8 mouse cellular contexts compared by ENCODE assay signal in genomic region chr8:34689049-34689824, GRCm38 (mm10).
DNase-seq lines count a peak whose midpoint lies in the region; ATAC-seq and TF ChIP-seq lines count a peak whose summit lies in the region.

No protein-coding gene starts in this region.

- 23% methylated on average over 33 of the region's 33 CpGs for WGBS in lung, embryonic 15.5 days
- WGBS in limb, embryonic 14.5 days = 24% methylated on average over 32 of the region's 33 CpGs
- 14% methylated on average over 33 of the region's 33 CpGs for WGBS in neural tube, embryonic 15.5 days

- no peak for TF ChIP-seq CTCF in embryonic fibroblast, embryonic 13.5 days (IDR thresholded peaks at IDR 0.05; ENCODE audit: borderline replicate concordance, insufficient read depth, low read length)

- no peaks in the 10 kb centered on the region for H3K9me3 ChIP-seq in lung, embryonic 15.5 days
- H3K9me3 ChIP-seq in limb, embryonic 14.5 days (ENCODE audit: control insufficient read depth, low read length) = no peaks in the 10 kb centered on the region
- H3K9me3 ChIP-seq in neural tube, embryonic 15.5 days (replicated peaks) = no peaks in the 10 kb centered on the region

- H3K27ac ChIP-seq in lung, embryonic 15.5 days = no peak overlapping the region
- H3K27ac ChIP-seq in embryonic fibroblast, embryonic 13.5 days (ENCODE audit: insufficient read depth, low read length) = no peak overlapping the region
- H3K27ac ChIP-seq in limb, embryonic 14.5 days (replicated peaks; ENCODE audit: low read depth, low read length) = no peak overlapping the region
- H3K27ac ChIP-seq in neural tube, embryonic 15.5 days (replicated peaks) = no peak overlapping the region

- H3K9ac ChIP-seq in lung, embryonic 15.5 days = no peak overlapping the region
- H3K9ac ChIP-seq in limb, embryonic 14.5 days (ENCODE audit: low read depth, low read length, severe bottlenecking) = no peak overlapping the region
- no peak overlapping the region for H3K9ac ChIP-seq in neural tube, embryonic 15.5 days (replicated peaks)

- H3K4me3 ChIP-seq in lung, embryonic 15.5 days = peak overlapping the region; percentile 21
- H3K4me3 ChIP-seq in embryonic fibroblast, embryonic 13.5 days (ENCODE audit: insufficient read depth, low read length) = 0 out of 2 replicates have a peak overlapping the region, but pooled peaks have one; percentile 3
- peak overlapping the region; percentile 19 for H3K4me3 ChIP-seq in limb, embryonic 14.5 days (replicated peaks; ENCODE audit: low read length)
- H3K4me3 ChIP-seq in neural tube, embryonic 15.5 days (replicated peaks) = peak overlapping the region; percentile 6; the same call in 1 of the 2 replicates

- peak overlapping the region; percentile 52 for H3K4me2 ChIP-seq in lung, embryonic 15.5 days
- H3K4me2 ChIP-seq in limb, embryonic 14.5 days (replicated peaks; ENCODE audit: low read depth, low read length, severe bottlenecking) = peak overlapping the region; percentile 36
- H3K4me2 ChIP-seq in neural tube, embryonic 15.5 days = peak overlapping the region; percentile 47

- H3K36me3 ChIP-seq in lung, embryonic 15.5 days = no peaks in the 10 kb centered on the region
- H3K36me3 ChIP-seq in limb, embryonic 14.5 days (ENCODE audit: control insufficient read depth, insufficient read depth, low read length) = no peaks in the 10 kb centered on the region
- no peaks in the 10 kb centered on the region for H3K36me3 ChIP-seq in neural tube, embryonic 15.5 days

- DNase-seq in lung, postnatal 25 days (ENCODE audit: low spot score) = no peak
- DNase-seq in limb, embryonic 14.5 days (ENCODE audit: low spot score) = no peak
- DNase-seq in kidney, adult 9 months = no peak
- no peak for DNase-seq in heart, postnatal 4 days
- no peak for DNase-seq in frontal cortex, postnatal 25 days (ENCODE audit: low spot score in 2 of 2)

- no peaks in the 10 kb centered on the region for H3K27me3 ChIP-seq in lung, embryonic 15.5 days
- no peaks in the 10 kb centered on the region for H3K27me3 ChIP-seq in limb, embryonic 14.5 days (ENCODE audit: control insufficient read depth, insufficient read depth, low read length)
- H3K27me3 ChIP-seq in neural tube, embryonic 15.5 days (replicated peaks) = no peaks in the 10 kb centered on the region

- ATAC-seq in lung, embryonic 15.5 days (ENCODE audit: borderline replicate concordance, extremely low read depth, low FRiP score, low TSS enrichment) = no peak
- ATAC-seq in limb, embryonic 14.5 days (ENCODE audit: low FRiP score, low read depth) = no peak
- no peak; the same call in 1 of the 2 replicates for ATAC-seq in neural tube, embryonic 15.5 days (ENCODE audit: low FRiP score)

- peaks cover 10% of the 10 kb centered on the region; the same call in 1 of the 2 replicates for H3K4me1 ChIP-seq in lung, embryonic 15.5 days
- H3K4me1 ChIP-seq in embryonic fibroblast, embryonic 13.5 days (ENCODE audit: control insufficient read depth, insufficient read depth, low read length) = peaks cover 2% of the 10 kb centered on the region; the same call in 1 of the 2 replicates
- H3K4me1 ChIP-seq in limb, embryonic 14.5 days (ENCODE audit: control insufficient read depth, insufficient read depth, low read length) = no peaks in the 10 kb centered on the region
- peaks cover 19% of the 10 kb centered on the region for H3K4me1 ChIP-seq in neural tube, embryonic 15.5 days

- TF ChIP-seq POLR2A in embryonic fibroblast, embryonic 13.5 days (IDR thresholded peaks at IDR 0.05; ENCODE audit: low read depth, low read length) = no peak
- no peak for TF ChIP-seq POLR2A in limb, embryonic 14.5 days (IDR thresholded peaks at IDR 0.05; ENCODE audit: borderline replicate concordance, extremely low read depth, insufficient read depth, insufficient read length)
